Mouse (Mus musculus): ENCODE results near the gene L3hypdh.

GRCm38 (mm10) chr12:72085329-72086165 lies at the start of gene L3hypdh, which contains the start of gene Jkamp:
- TF ChIP-seq CTCF (IDR thresholded peaks at IDR 0.05; ENCODE audit: low read depth) (no peak), EP300 (IDR thresholded peaks at IDR 0.05; ENCODE audit: low read depth) (no peak)
